Mouse (Mus musculus) small intestine, adult 2 months (tissue): ENCODE results near the gene Vegfc.

Source experiments
- CTCF ChIP-seq: fragments of 200-500 bp; IDR thresholded peaks from 2 replicates; pipeline ENCODE4 v1.5.1; 2012; ENCODE audit warnings: low read depth, mild to moderate bottlenecking, control low read depth, inconsistent platforms, low read length, moderate library complexity, mixed read lengths; ENCODE audit not compliant: insufficient replicate concordance, insufficient read length; ENCODE audit errors: extremely low read depth
- POLR2A ChIP-seq: fragments of 200-500 bp; IDR thresholded peaks from 2 replicates; pipeline ENCODE4 v1.6.1; 2012; ENCODE audit warnings: low read depth, mild to moderate bottlenecking, control low read depth, inconsistent platforms, low read length, moderate library complexity

- no peak for TF ChIP-seq CTCF
- TF ChIP-seq POLR2A = no peak
Observed at GRCm38 (mm10) chr8:54185336-54185735, 107.9 kb downstream of the Vegfc start.
